8 mouse cellular contexts compared by ENCODE assay signal in genomic region chr11:62458276-62458724, GRCm38 (mm10). TPM values are rescaled to one million over a fixed set of nuclear protein-coding genes. Genes with fewer than 3 reads are reported as not detected.
DNase-seq lines count a peak whose midpoint lies in the region; ATAC-seq lines count a peak whose summit lies in the region.

TSS of gene Pigl (plus strand) at chr11:62458460.
TSS of gene Ncor1 (minus strand) at chr11:62458541.

- peak within 1 kb of the TSS; percentile 94 for H3K4me3 ChIP-seq in embryonic facial prominence, embryonic 13.5 days
- peak within 1 kb of the TSS; percentile 88 for H3K4me3 ChIP-seq in limb, embryonic 13.5 days
- H3K4me3 ChIP-seq in midbrain, embryonic 15.5 days, result peak within 1 kb of the TSS; percentile 79

- no peaks in the 10 kb centered on the region for H3K27me3 ChIP-seq in embryonic facial prominence, embryonic 13.5 days
- H3K27me3 ChIP-seq in limb, embryonic 13.5 days, result no peaks in the 10 kb centered on the region
- no peaks in the 10 kb centered on the region for H3K27me3 ChIP-seq in midbrain, embryonic 15.5 days (replicated peaks)

- H3K4me2 ChIP-seq in embryonic facial prominence, embryonic 13.5 days, result peak within 1 kb of the TSS; percentile 81
- peak within 1 kb of the TSS; percentile 79 for H3K4me2 ChIP-seq in limb, embryonic 13.5 days (replicated peaks)
- H3K4me2 ChIP-seq in midbrain, embryonic 15.5 days, result peak within 1 kb of the TSS; percentile 87

- DNase-seq in 416B (ENCODE audit: low read depth), result peak; percentile 94
- DNase-seq in adrenal gland, postnatal 4 days (ENCODE audit: low spot score in 2 of 2), result peak; percentile 52 to 69
- DNase-seq in heart, adult 8-10 months (ENCODE audit: low spot score), result peak; percentile 83
- DNase-seq in kidney, adult 9 months, result peak; percentile 88
- peak; percentile 67 to 71 for DNase-seq in spleen, adult 18-20 months

- peak; percentile 21 for ATAC-seq in embryonic facial prominence, embryonic 13.5 days (ENCODE audit: insufficient number of reproducible peaks, insufficient read depth, low FRiP score, low TSS enrichment, low read depth)
- peak; percentile 57 for ATAC-seq in limb, embryonic 13.5 days (ENCODE audit: low FRiP score, low read depth)
- ATAC-seq in midbrain, embryonic 15.5 days (replicated peaks), result peak; percentile 48

- H3K9me3 ChIP-seq in embryonic facial prominence, embryonic 13.5 days, result no peaks in the 10 kb centered on the region
- H3K9me3 ChIP-seq in limb, embryonic 13.5 days, result no peaks in the 10 kb centered on the region
- no peaks in the 10 kb centered on the region for H3K9me3 ChIP-seq in midbrain, embryonic 15.5 days

- H3K9ac ChIP-seq in embryonic facial prominence, embryonic 13.5 days, result peak within 1 kb of the TSS; percentile 99
- H3K9ac ChIP-seq in limb, embryonic 13.5 days, result peak within 1 kb of the TSS; percentile 99
- peak within 1 kb of the TSS; percentile 94 for H3K9ac ChIP-seq in midbrain, embryonic 15.5 days

- H3K27ac ChIP-seq in embryonic facial prominence, embryonic 13.5 days, result peak within 1 kb of the TSS; percentile 97
- H3K27ac ChIP-seq in limb, embryonic 13.5 days, result peak within 1 kb of the TSS; percentile 97
- H3K27ac ChIP-seq in midbrain, embryonic 15.5 days, result peak within 1 kb of the TSS; percentile 97

- peaks cover 16% of the 10 kb centered on the region for H3K4me1 ChIP-seq in embryonic facial prominence, embryonic 13.5 days
- peaks cover 18% of the 10 kb centered on the region for H3K4me1 ChIP-seq in limb, embryonic 13.5 days
- H3K4me1 ChIP-seq in midbrain, embryonic 15.5 days, result peaks cover 21% of the 10 kb centered on the region

- under 1% methylated on average over 33 of the region's 33 CpGs for WGBS in embryonic facial prominence, embryonic 13.5 days
- WGBS in limb, embryonic 13.5 days, result 0% methylated on average over 33 of the region's 33 CpGs
- under 1% methylated on average over 33 of the region's 33 CpGs for WGBS in midbrain, embryonic 15.5 days

- no peaks in the 10 kb centered on the region for H3K36me3 ChIP-seq in embryonic facial prominence, embryonic 13.5 days
- no peaks in the 10 kb centered on the region for H3K36me3 ChIP-seq in limb, embryonic 13.5 days
- H3K36me3 ChIP-seq in midbrain, embryonic 15.5 days (replicated peaks), result no peaks in the 10 kb centered on the region

RNA-seq across cellular contexts. Expression of gene Pigl, which starts in this region (rescaled TPM):
- total RNA-seq in adrenal gland, postnatal 4 days (2021), result 10 to 100 TPM in 1 of 2 experiments, 1 to 10 TPM in 1; 8.5 to 10.2 TPM
- polyA plus RNA-seq in embryonic facial prominence, embryonic 13.5 days (2015; fragmentation: Nextera tagmentation; extraction: Ambion mirVana), result 8.4 and 9.6 TPM in 2 replicates
- 1 to 10 TPM; 3.1 to 3.8 (median 3.3) TPM for total RNA-seq in heart, adult 8-10 months (2022)
- 8.9 and 9.6 TPM in 2 replicates for polyA plus RNA-seq in limb, embryonic 13.5 days (2015; fragmentation: Nextera tagmentation; extraction: Ambion mirVana)
- polyA plus RNA-seq in midbrain, embryonic 15.5 days (2015; fragmentation: Nextera tagmentation; extraction: Ambion mirVana), result 8.0 and 8.6 TPM in 2 replicates

RNA-seq across cellular contexts. Expression of gene Ncor1, which starts in this region (rescaled TPM):
- 100 to 1,000 TPM; 200 to 226 TPM for total RNA-seq in adrenal gland, postnatal 4 days (2021)
- polyA plus RNA-seq in embryonic facial prominence, embryonic 13.5 days (2015; fragmentation: Nextera tagmentation; extraction: Ambion mirVana), result 161 and 181 TPM in 2 replicates
- 100 to 1,000 TPM; 125 to 148 (median 138) TPM for total RNA-seq in heart, adult 8-10 months (2022)
- 170 and 173 TPM in 2 replicates for polyA plus RNA-seq in limb, embryonic 13.5 days (2015; fragmentation: Nextera tagmentation; extraction: Ambion mirVana)
- polyA plus RNA-seq in midbrain, embryonic 15.5 days (2015; fragmentation: Nextera tagmentation; extraction: Ambion mirVana), result 179 and 182 TPM in 2 replicates

Comparison
In these comparisons a context has a peak if more than half of its experiments do, and no peak if none do; other contexts are left out.
1. Peak in every context shown above with its lines: DNase-seq, ATAC-seq, H3K4me3 ChIP-seq and H3K27ac ChIP-seq.